Mouse (Mus musculus) urinary bladder, postnatal 36 days (tissue): ENCODE results near the gene Erc2.

Source experiments
- DNase-seq, 2 experiments: peaks; one replicate each; pipeline ENCODE4 v3.0.0; 2022; ENCODE audit warnings: low spot score in 2 of 2, mixed read lengths in 1 of 2

Erc2 gene

DNA sequence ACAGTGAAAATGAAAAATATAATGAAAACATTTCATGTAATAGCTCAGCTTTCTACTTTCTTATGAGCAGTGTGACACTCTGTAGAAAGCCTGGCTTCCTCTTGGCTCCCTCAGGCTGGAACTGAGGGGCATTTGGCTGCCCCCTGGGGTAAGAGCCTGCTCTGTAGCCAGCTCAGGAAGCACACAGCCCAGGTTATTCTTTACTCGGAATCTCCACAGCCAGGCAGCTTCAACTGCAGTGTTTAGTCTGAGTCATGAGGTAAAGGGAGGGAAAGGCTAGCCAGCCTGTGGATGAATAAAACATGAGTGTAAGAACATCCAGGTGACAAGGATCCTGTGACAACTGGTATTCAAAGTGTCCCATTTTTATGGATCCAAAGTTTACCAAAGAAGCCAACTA, 323.0 kb downstream of the Erc2 start:
- DNase-seq: no peak

DNA sequence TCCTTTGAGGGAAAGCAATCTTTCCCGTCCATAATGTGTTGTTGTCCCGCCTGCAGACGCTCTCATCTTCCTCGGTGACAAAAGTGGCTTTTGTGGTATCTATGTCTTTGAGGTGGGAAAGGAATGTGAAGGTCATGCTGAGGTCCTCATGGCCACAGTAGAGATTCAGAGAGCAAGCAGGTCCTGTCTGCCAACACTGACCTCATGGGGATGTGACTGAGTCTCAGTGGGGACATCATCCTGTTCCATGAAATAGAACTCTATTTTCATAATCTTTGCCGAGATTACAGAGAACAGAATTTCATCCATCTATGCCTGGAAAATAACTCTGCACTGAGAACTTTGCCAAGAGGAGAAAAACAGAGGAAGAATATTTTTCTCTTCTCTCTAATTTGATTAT, 324.0 kb downstream of the Erc2 start:
- no peak for DNase-seq

- no peak for DNase-seq
Observed at GRCm38 (mm10) chr14:27948391-27948790, 326.2 kb downstream of the Erc2 start.

DNA sequence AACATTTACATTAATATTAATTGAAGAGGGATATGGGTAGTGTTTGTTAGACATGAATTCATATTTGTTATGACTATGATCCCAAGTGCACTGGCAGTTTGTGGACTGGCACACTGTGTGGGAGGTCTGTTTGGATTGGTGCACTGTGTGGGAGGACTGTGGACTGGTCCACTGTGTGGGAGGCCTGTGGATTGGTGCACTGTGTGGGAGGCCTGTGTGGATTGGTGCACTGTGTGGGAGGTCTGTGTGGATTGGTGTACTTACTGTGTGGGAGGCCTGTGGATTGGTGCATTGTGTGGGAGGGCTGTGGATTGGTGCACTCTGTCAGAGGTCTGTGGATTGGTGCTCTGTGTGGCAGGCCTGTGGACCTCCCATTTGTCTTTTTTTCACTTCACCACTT, 331.6 kb downstream of the Erc2 start:
- DNase-seq: no peak

DNA sequence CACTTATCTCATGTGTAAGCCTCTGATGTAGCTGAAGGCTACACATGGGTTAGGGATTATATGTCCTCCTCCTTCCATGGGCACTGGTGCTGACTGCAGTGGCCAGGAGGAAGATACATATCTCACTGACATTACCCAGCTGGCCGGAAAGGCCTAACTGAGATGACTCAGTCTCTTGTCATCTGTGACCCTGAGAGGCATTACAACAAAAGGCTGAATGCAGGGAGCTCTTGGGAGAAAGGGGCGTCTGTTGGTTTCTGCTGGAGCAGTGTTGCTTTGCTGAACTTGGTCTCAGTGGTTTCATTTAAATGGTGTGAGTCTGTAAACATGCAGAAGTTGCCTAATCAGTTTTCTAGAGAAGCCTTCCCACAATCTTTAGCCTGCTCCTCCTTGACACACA, 334.6 kb downstream of the Erc2 start:
- DNase-seq: peak in 1 of 2 experiments; percentile 6

- DNase-seq: no peak
Observed at GRCm38 (mm10) chr14:27973701-27974100, 351.5 kb downstream of the Erc2 start.

GRCm38 (mm10) chr14:27975661-27976060, 353.4 kb downstream of the Erc2 start:
- DNase-seq: no peak

DNA sequence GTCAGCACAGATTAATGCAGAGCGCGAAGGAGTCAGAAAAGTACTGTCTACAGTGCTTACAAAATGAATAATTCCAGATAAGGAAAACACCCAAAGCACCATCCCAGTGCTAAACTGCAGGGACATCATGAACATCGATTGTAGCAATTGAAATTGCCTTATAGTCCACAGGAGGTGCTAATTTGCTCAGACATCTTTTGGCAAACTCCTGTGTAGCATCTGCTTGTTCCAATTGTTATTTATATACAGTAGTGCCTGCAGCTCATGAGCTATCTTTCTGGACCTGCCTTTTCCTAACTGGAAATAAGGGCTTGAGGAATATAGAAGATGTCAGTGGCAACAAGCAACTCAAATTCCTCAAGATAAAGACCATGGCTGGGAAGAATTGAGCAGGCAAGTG, 362.5 kb downstream of the Erc2 start:
- DNase-seq: no peak

DNA sequence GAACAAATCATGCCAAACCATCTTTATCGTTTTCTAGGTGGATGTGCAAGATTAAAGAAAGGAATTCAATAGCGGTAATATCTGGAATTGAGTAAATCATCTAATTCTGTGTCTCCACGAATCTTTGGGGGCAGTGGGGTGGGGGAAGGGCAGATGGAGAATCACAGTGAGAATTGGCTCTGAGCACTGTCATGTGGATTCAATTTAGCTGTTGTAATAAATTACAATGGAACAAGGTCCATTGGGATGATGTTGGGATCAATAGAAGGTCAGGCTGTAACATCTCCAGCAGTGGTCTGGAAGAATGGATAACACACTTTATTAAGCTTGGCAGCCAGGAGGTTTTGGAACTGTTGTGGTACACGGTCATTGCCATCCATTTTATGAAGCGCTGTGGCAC, 363.0 kb downstream of the Erc2 start:
- DNase-seq: no peak

DNA sequence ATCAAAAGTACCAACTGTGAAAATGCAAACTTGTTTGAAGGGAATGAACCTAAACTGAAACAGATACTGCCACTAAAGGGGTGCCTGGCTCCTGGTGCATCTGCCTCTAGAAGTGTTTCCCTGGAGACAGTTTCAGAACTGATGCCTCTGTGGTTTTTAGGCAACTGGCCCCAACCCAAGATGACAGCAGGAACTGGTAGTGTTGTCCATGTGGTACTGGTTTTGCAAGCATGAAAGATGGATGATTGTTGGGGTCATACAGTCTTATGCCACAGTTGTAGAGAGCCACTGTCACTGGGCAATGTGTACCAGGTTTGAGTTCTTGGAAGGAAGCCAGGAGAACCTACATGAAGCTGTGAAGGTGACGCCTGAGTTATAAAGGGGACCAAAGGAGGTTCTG, 365.2 kb downstream of the Erc2 start:
- no peak for DNase-seq

DNA sequence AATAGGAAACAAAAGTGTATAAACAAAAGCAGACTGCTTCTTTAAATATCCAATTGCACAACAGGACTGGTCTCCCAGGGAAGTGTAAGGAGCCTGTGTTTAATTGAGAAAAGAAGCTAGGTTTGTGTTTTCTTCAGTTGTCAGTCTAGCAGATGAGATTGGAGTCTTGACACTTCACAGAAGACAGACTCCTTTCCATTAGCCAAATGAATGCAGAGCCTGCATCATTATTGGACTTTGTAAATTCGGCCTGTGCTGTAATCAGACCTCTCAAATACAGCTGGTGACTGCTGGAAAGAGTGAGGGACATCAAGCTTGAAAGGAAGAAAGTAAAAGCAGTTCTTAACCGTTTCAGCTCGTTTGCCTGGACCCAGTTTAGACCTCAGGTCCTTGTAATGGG, 376.3 kb downstream of the Erc2 start:
- no peak for DNase-seq

- no peak for DNase-seq
Observed at GRCm38 (mm10) chr14:28004023-28004422, 381.8 kb downstream of the Erc2 start.

DNA sequence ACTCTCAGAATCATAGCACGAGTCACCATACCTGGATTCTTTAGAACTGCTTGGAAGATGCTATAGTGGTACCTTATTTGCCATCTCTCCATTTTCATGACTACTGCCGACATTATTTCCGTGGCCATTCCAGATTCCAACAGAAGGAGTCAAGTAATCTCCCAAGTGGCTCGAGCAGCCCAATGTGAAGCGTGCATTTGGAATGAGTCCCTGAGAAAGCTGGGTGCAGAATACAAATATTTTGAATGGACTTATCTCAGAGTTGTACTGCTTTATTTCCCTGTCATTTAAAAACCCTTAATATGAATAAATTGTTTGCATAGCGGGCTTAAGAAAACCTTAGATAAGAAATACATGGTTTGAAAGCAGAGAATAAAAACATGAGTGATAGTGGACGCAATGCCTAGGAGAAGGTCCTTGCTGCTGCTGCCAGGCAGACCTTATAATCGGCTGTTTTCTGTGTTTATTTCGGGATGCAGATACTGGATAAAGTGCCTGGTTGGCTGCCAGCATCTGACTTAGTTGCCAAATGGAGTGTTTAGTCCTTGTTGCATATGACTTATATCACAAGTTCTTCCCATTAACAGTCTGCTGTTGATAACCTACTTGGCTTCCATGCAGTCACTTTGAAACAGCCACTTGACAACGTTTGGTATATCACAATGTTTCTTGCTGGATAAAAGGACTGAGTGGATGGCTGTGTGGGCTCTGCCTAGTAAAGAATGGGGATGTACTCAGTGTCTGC, 388.5 kb downstream of the Erc2 start:
- no peak for DNase-seq

GRCm38 (mm10) chr14:28023199-28023598, 401.0 kb downstream of the Erc2 start:
- DNase-seq: no peak

- no peak for DNase-seq
Observed at GRCm38 (mm10) chr14:28030870-28031269, 408.6 kb downstream of the Erc2 start.

DNA sequence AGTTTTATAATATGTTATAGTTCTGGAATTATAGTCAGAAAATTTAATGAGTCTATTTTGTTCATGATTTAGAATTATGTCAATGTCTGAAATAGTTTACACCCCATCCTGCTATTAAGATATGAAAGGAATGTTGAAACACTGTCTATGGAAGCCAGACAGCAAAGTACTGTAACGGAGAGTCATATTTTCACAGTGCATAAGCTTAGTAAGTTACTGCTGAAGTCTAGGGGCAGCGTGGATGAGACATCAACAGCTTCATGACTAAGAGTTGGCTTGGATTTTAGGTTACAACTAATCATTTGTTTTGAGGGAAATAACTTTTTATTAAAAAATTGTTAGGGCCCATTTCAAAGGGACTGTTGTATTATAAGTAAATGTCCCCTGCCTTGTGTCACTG, 412.8 kb downstream of the Erc2 start:
- no peak for DNase-seq

GRCm38 (mm10) chr14:28043095-28043494, 420.9 kb downstream of the Erc2 start:
- DNase-seq: no peak

- DNase-seq: no peak
Observed at GRCm38 (mm10) chr14:28051646-28052045, 429.4 kb downstream of the Erc2 start.

DNA sequence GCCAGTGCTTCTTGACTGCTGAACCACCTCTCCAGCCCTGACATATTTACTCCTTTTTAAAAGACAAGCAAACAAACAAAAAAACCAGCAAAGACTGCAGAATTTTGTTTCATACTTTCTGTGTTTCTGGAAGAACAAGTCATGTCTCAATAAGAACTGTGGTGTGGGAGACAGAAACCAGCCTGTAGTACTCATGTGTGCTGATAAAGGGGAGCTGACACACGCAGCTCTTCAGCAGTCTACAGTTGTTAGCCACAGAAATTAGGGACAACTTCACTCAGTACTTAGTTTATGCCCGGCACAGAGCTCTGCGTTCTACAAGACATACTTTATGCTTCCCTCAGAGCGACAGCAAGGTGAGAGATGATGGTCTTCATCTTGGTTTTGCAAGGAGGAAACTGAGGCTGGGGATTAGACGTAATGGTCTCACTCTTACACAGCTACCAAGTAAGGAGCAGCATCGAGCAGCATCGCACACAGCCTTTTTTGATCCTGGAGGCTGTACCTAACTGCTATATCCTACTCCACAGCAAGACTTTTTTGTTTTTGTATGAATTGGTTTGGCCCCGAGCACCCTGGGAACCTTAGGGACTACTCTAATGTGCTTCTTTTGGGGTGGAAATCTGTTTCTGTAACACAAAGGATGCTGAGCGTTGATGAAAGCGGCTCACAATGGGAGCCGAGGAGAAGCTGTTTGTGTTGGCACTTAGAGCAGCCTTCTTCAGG, 435.1 kb downstream of the Erc2 start:
- DNase-seq: no peak

DNA sequence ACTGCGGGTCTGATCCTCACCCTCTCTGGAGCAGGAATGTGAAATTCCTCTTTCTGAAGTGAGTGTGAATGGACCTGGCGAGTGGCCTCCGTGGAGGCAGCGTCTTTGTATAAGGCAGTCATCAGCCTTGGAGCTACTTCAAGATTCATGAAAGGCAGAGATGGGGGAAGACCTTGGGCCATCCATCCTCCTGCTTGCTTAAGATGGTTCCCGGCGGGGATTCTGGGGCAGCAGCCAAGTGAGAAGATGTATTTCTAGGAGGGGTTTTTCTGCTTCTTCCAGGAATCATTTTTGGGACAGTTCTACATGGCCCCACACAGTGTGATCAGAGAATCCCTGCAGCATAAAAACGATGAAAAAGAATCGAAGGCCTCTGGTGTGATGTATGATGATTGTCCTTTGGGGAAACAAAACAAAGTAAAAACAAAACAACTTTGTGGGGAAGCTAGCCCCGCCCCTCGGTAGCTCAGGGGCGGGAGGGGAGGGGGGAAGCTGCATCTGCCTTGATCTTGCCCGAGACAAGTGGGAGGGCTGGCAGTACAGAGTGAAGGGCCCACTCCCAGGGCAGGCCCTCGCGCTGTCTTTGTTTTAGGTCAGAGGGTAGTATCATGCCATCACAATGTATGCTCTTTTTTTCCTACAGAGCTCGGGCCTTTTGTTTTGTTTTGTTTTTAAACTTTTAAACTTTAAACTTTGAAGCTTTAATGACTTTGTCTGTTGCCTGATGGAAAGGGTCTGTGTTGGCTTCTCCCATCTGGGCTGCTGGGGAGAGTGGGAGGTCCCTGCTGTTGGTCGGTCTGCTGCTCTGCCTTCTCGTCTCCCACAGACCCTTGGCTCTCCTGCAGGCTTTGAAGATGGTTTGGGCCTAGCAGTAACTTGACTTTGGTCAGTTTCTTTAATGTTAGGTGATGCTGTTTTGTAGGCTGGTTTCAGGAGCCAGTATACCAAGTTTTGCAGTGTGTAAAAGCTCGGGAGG, 435.9 kb downstream of the Erc2 start:
- peak in 1 of 2 experiments; percentile 20 for DNase-seq

- DNase-seq: no peak
Observed at GRCm38 (mm10) chr14:28060891-28061290, 438.7 kb downstream of the Erc2 start.
